Mouse (Mus musculus) brain, embryonic 14.5 days (tissue): ENCODE measurements around the gene Ammecr1.

Experiments
- CTCF ChIP-seq: fragments of 200-500 bp; IDR thresholded peaks from 2 replicates; pipeline ENCODE4 v1.5.1; 2012; ENCODE audit warnings: inconsistent platforms, mild to moderate bottlenecking, moderate library complexity, borderline replicate concordance; ENCODE audit not compliant: insufficient read depth, insufficient read length; ENCODE audit errors: extremely low read depth
- POLR2A ChIP-seq: fragments of 200-500 bp; IDR thresholded peaks from 2 replicates; pipeline ENCODE4 v1.6.1; 2012; ENCODE audit warnings: mild to moderate bottlenecking, inconsistent platforms, borderline replicate concordance; ENCODE audit not compliant: poor library complexity, insufficient read depth, insufficient read length, severe bottlenecking; ENCODE audit errors: extremely low read depth

DNA sequence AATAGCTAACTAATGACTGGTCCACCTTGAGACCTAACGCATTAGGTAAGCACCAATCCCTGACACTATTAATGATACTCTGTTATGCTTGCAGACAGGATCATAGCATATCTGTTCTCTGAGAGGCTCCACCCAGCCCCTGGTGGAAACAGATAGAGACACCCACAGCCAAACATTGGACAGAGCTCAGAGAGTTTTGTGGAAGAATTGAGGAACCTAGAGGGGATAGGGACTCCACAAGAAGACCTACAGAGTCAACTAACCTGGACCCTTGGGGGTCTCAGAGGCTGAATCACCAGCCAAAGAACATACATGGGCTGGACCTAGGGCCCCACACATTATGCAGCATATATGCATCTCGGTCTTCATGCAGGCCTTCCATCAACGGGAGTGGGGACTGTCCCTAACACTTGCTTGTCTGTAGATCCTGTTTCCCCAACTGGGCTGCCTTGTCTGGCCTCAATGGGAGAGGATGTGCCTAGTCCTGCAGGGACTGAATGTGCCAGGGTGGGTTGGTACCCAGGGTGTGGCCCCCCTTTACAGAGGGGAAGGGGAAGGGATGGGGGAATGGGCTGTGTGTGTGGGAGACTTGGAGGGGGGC lies 15.1 kb upstream of the Ammecr1 start:
- TF ChIP-seq CTCF (no peak), POLR2A (no peak)
